Mouse (Mus musculus) lung, embryonic 16.5 days (tissue): ENCODE data around the gene Gm5591. TPM values are rescaled to one million over a fixed set of nuclear protein-coding genes. Genes with fewer than 3 reads are reported as not detected.
"Not testable (repeated sequence)": the region's sequence is repeated elsewhere in the genome, so short reads cannot be mapped to it uniquely, and the experiment has no call there.

Experiments used
- ATAC-seq: fragments of 200-750 bp; cut with Nextera tagmentation; 2 replicates; pipeline ENCODE4 v1.8.0; 2017; ENCODE audit warnings: low read depth, mild to moderate bottlenecking, moderate library complexity
- H3K27ac ChIP-seq: fragments of 300-500 bp; sonication (generic); 2 replicates; pipeline ENCODE4 v1.5.1; 2014; ENCODE audit warnings: mild to moderate bottlenecking, control low read depth, low read length
- H3K27me3 ChIP-seq: fragments of 300-500 bp; sonication (generic); 2 replicates; pipeline ENCODE4 v1.6.1; 2014; ENCODE audit warnings: low read depth, low read length, mixed read lengths; ENCODE audit not compliant: control insufficient read depth, insufficient read depth
- H3K36me3 ChIP-seq: fragments of 300-500 bp; sonication (generic); 2 replicates; pipeline ENCODE4 v1.6.1; 2014; ENCODE audit warnings: low read length; ENCODE audit not compliant: control insufficient read depth, insufficient read depth
- H3K4me1 ChIP-seq: fragments of 300-500 bp; sonication (generic); replicated peaks from 2 replicates; pipeline ENCODE4 v1.6.1; 2014; ENCODE audit warnings: low read length, mixed read lengths; ENCODE audit not compliant: control insufficient read depth, insufficient read depth
- H3K4me2 ChIP-seq: fragments of 300-500 bp; sonication (generic); 2 replicates; pipeline ENCODE4 v1.6.1; 2014; ENCODE audit warnings: low read depth, low read length, control low read depth
- H3K4me3 ChIP-seq: fragments of 300-500 bp; sonication (generic); 2 replicates; pipeline ENCODE4 v1.5.1; 2014; ENCODE audit warnings: mild to moderate bottlenecking, low read length, control low read depth
- H3K9ac ChIP-seq: fragments of 300-500 bp; sonication (generic); 2 replicates; pipeline ENCODE4 v1.6.1; 2014; ENCODE audit warnings: low read length, control low read depth
- H3K9me3 ChIP-seq: fragments of 300-500 bp; sonication (generic); 2 replicates; pipeline ENCODE4 v1.6.1; 2016; ENCODE audit warnings: low read length; ENCODE audit not compliant: control insufficient read depth
- WGBS: fragments of 180-500 bp; shearing (Covaris S2); extraction: QIAGEN DNeasy Blood & Tissue Kit; methylation state at CpG from one replicate; pipeline ENCODE4 v1.1.7; 2014; 5-methylcytosine and 5-hydroxymethylcytosine counted together
- polyA plus RNA-seq: library from polyadenylated mRNA; unstranded; fragments of >200 nt; fragmentation: Nextera tagmentation; extraction: Ambion mirVana; gene quantifications from 2 replicates; pipeline ENCODE4 v1.2.1, GENCODE M21; 2015

The Gm5591 gene
- not detected in 2 replicates for polyA plus RNA-seq

GRCm38 (mm10) chr7:38528093-38528492, at the start of gene Gm5591:
Gm5591 (minus strand) TSS chr7:38528193.
- H3K4me2 ChIP-seq, H3K36me3 ChIP-seq, H3K9me3 ChIP-seq, ATAC-seq, H3K4me3 ChIP-seq, H3K9ac ChIP-seq, H3K27ac ChIP-seq, H3K27me3 ChIP-seq, H3K4me1 ChIP-seq: not testable (repeated sequence)
- WGBS, result 64% methylated on average over 2 of the region's 2 CpGs

GRCm38 (mm10) chr7:38488468-38488867, 39.5 kb downstream of the Gm5591 start:
- H3K4me1 ChIP-seq, ATAC-seq, H3K4me2 ChIP-seq, H3K9ac ChIP-seq, H3K9me3 ChIP-seq, H3K27me3 ChIP-seq, H3K36me3 ChIP-seq, H3K4me3 ChIP-seq, H3K27ac ChIP-seq: not testable (repeated sequence)
- 90% methylated on average over 1 of the region's 1 CpGs for WGBS
